Mouse (Mus musculus) C2C12 (cell line): ENCODE measurements at regions not wholly inside any gene's neighbourhood (a gene's known extent, or its start where the extent isn't known, plus 50 kb on each side); places are given as distances from the start of the nearest gene placed in this dataset.

Experiments used
- H3K27me3 ChIP-seq: one replicate; pipeline ENCODE4 v1.6.1; 2011; ENCODE audit not compliant: control insufficient read depth, insufficient read depth, insufficient read length
- H3K36me3 ChIP-seq: one replicate; pipeline ENCODE4 v1.6.1; 2011; ENCODE audit not compliant: control insufficient read depth, insufficient read depth
- H3K4me3 ChIP-seq: one replicate; pipeline ENCODE4 v1.5.1; 2011; ENCODE audit warnings: mild to moderate bottlenecking, control low read depth; ENCODE audit not compliant: poor library complexity, insufficient read depth, severe bottlenecking
- H3K79me2 ChIP-seq: one replicate; pipeline ENCODE4 v1.6.1; 2011; ENCODE audit not compliant: control insufficient read depth, insufficient read depth
- H3K79me3 ChIP-seq: one replicate; pipeline ENCODE4 v1.6.1; 2011; ENCODE audit warnings: low read depth, control low read depth
- H3ac ChIP-seq: one replicate; pipeline ENCODE3; 2011; ENCODE audit warnings: low read depth; ENCODE audit not compliant: control insufficient read depth, insufficient read length
- CEBPB ChIP-seq: IDR thresholded peaks from one replicate; pipeline ENCODE4 v1.6.1; 2011; ENCODE audit warnings: low read depth, mild to moderate bottlenecking, control low read depth, moderate library complexity
- CTCF ChIP-seq: IDR thresholded peaks from one replicate; pipeline ENCODE4 v1.5.1; 2011; ENCODE audit not compliant: control insufficient read depth, insufficient read depth, insufficient read length
- FOSL1 ChIP-seq: IDR thresholded peaks from one replicate; pipeline ENCODE4 v1.8.0; 2011; ENCODE audit warnings: mild to moderate bottlenecking, low read length; ENCODE audit not compliant: poor library complexity, insufficient read depth, severe bottlenecking
- MAX ChIP-seq: IDR thresholded peaks from one replicate; pipeline ENCODE4 v1.6.1; 2011; ENCODE audit warnings: mild to moderate bottlenecking, control low read depth
- MYOD1 ChIP-seq: IDR thresholded peaks from one replicate; pipeline ENCODE4 v1.6.1; 2011; ENCODE audit warnings: low read depth; ENCODE audit not compliant: control insufficient read depth, insufficient read length
- MYOG ChIP-seq: IDR thresholded peaks from one replicate; pipeline ENCODE4 v1.6.1; 2011; ENCODE audit not compliant: control insufficient read depth, insufficient read length; ENCODE audit errors: extremely low read depth
- USF1 ChIP-seq: IDR thresholded peaks from one replicate; pipeline ENCODE4 v1.6.1; 2011; ENCODE audit warnings: low read depth, mild to moderate bottlenecking, control low read depth, moderate library complexity

- H3K79me3 ChIP-seq = no peaks in the 10 kb centered on the region
- H3K36me3 ChIP-seq = no peaks in the 10 kb centered on the region
- no peak overlapping the region for H3K4me3 ChIP-seq
- no peak overlapping the region for H3ac ChIP-seq
- no peaks in the 10 kb centered on the region for H3K27me3 ChIP-seq
- TF ChIP-seq MAX (no peak), CTCF (no peak), MYOG (no peak), CEBPB (no peak), USF1 (no peak), MYOD1 (no peak), FOSL1 (no peak)
- no peaks in the 10 kb centered on the region for H3K79me2 ChIP-seq
These were observed 217.6 kb upstream of the Slc7a11 start for GRCm38 (mm10) chr3:50660966-50661365.

- H3K79me2 ChIP-seq = no peaks in the 10 kb centered on the region
- H3K27me3 ChIP-seq = no peaks in the 10 kb centered on the region
- no peak overlapping the region for H3K4me3 ChIP-seq
- H3K79me3 ChIP-seq = no peaks in the 10 kb centered on the region
- H3K36me3 ChIP-seq = no peaks in the 10 kb centered on the region
- no peak overlapping the region for H3ac ChIP-seq
- TF ChIP-seq MYOD1 = no peak
- no peak for TF ChIP-seq CEBPB
- no peak for TF ChIP-seq MYOG
- TF ChIP-seq CTCF = no peak
- TF ChIP-seq FOSL1 = no peak
- TF ChIP-seq MAX = no peak
- no peak for TF ChIP-seq USF1
These were observed 217.2 kb upstream of the Slc7a11 start for GRCm38 (mm10) chr3:50660566-50660965.

- H3ac ChIP-seq = no peak overlapping the region
- H3K79me2 ChIP-seq = no peaks in the 10 kb centered on the region
- no peaks in the 10 kb centered on the region for H3K27me3 ChIP-seq
- no peak for TF ChIP-seq FOSL1
- TF ChIP-seq MAX = no peak
- TF ChIP-seq MYOD1 = no peak
- TF ChIP-seq CEBPB = no peak
- TF ChIP-seq MYOG = no peak
- TF ChIP-seq USF1 = no peak
- TF ChIP-seq CTCF = no peak
- H3K36me3 ChIP-seq = no peaks in the 10 kb centered on the region
- no peaks in the 10 kb centered on the region for H3K79me3 ChIP-seq
- no peak overlapping the region for H3K4me3 ChIP-seq
These were observed 214.5 kb upstream of the Slc7a11 start for GRCm38 (mm10) chr3:50657890-50658289.

GRCm38 (mm10) chr3:50654441-50654840 is 211.0 kb upstream of the Slc7a11 start:
- no peaks in the 10 kb centered on the region for H3K79me3 ChIP-seq
- no peak overlapping the region for H3ac ChIP-seq
- H3K36me3 ChIP-seq = no peaks in the 10 kb centered on the region
- no peak overlapping the region for H3K4me3 ChIP-seq
- no peak for TF ChIP-seq CEBPB
- no peak for TF ChIP-seq MAX
- TF ChIP-seq CTCF = no peak
- no peak for TF ChIP-seq MYOD1
- TF ChIP-seq FOSL1 = no peak
- no peak for TF ChIP-seq USF1
- no peak for TF ChIP-seq MYOG
- H3K27me3 ChIP-seq = no peaks in the 10 kb centered on the region
- H3K79me2 ChIP-seq = no peaks in the 10 kb centered on the region

GRCm38 (mm10) chr3:50652265-50652664 is 208.9 kb upstream of the Slc7a11 start:
- Histone ChIP-seq H3ac (no peak overlapping the region), H3K4me3 (no peak overlapping the region), H3K79me3 (no peaks in the 10 kb centered on the region), H3K36me3 (no peaks in the 10 kb centered on the region), H3K79me2 (no peaks in the 10 kb centered on the region), H3K27me3 (no peaks in the 10 kb centered on the region)
- TF ChIP-seq CTCF (no peak), MYOG (no peak), USF1 (no peak), FOSL1 (no peak), MYOD1 (no peak), CEBPB (no peak), MAX (no peak)

GRCm38 (mm10) chr3:50643068-50643467 is 199.7 kb upstream of the Slc7a11 start:
- TF ChIP-seq FOSL1 (no peak), CEBPB (no peak), MYOD1 (no peak)
- no peak overlapping the region for H3ac ChIP-seq
- H3K79me2 ChIP-seq = no peaks in the 10 kb centered on the region
- no peaks in the 10 kb centered on the region for H3K27me3 ChIP-seq
- no peaks in the 10 kb centered on the region for H3K79me3 ChIP-seq
- no peaks in the 10 kb centered on the region for H3K36me3 ChIP-seq
- H3K4me3 ChIP-seq = no peak overlapping the region
